Mouse (Mus musculus) heart, postnatal 0 days (tissue): ENCODE measurements around the gene Pdk4. TPM values are rescaled to one million over a fixed set of nuclear protein-coding genes. Genes with fewer than 3 reads are reported as not detected.

Source experiments
- ATAC-seq: fragments of 200-750 bp; cut with Nextera tagmentation; 2 replicates; pipeline ENCODE4 v1.8.0; 2017; ENCODE audit warnings: low read depth, moderate number of reproducible peaks, moderate library complexity; ENCODE audit not compliant: insufficient read depth
- DNase-seq: peaks from one replicate; pipeline ENCODE4 v3.0.0-alpha.2; 2016; ENCODE audit warnings: low spot score
- H3K27ac ChIP-seq: fragments of 300-500 bp; sonication (generic); 2 replicates; pipeline ENCODE4 v1.5.1; 2014; ENCODE audit warnings: low read depth, mild to moderate bottlenecking
- H3K27me3 ChIP-seq: fragments of 300-500 bp; sonication (generic); 2 replicates; pipeline ENCODE4 v1.6.1; 2014; ENCODE audit warnings: low read length, mixed read lengths; ENCODE audit not compliant: control insufficient read depth, insufficient read depth
- H3K36me3 ChIP-seq: fragments of 300-500 bp; sonication (generic); replicated peaks from 2 replicates; pipeline ENCODE4 v1.6.1; 2014; ENCODE audit warnings: low read length, mixed read lengths; ENCODE audit not compliant: control insufficient read depth, insufficient read depth
- H3K4me1 ChIP-seq: fragments of 300-500 bp; sonication (generic); 2 replicates; pipeline ENCODE4 v1.6.1; 2014; ENCODE audit warnings: antibody characterized with exemption; ENCODE audit not compliant: control insufficient read depth, insufficient read depth
- H3K4me2 ChIP-seq: fragments of 300-500 bp; sonication (generic); 2 replicates; pipeline ENCODE4 v1.6.1; 2014; ENCODE audit warnings: low read depth, mild to moderate bottlenecking, low read length, moderate library complexity
- H3K4me3 ChIP-seq: fragments of 300-500 bp; sonication (generic); 2 replicates; pipeline ENCODE4 v1.5.1; 2014; ENCODE audit warnings: low read depth, low read length
- H3K9ac ChIP-seq: fragments of 300-500 bp; sonication (generic); replicated peaks from 2 replicates; pipeline ENCODE4 v1.6.1; 2014; ENCODE audit warnings: low read depth, low read length, mixed read lengths
- H3K9me3 ChIP-seq: fragments of 300-500 bp; sonication (generic); replicated peaks from 2 replicates; pipeline ENCODE4 v1.6.1; 2016; ENCODE audit warnings: low read length; ENCODE audit not compliant: control insufficient read depth
- CTCF ChIP-seq: IDR thresholded peaks from 2 replicates; pipeline ENCODE4 v1.5.1; 2016; ENCODE audit warnings: antibody characterized with exemption, control low read depth, low read depth
- EP300 ChIP-seq: IDR thresholded peaks from 2 replicates; pipeline ENCODE4 v1.6.1; 2016; ENCODE audit warnings: antibody characterized with exemption, low read depth
- WGBS: fragments of 180-500 bp; shearing (Covaris S2); extraction: QIAGEN DNeasy Blood & Tissue Kit; methylation state at CpG from one replicate; pipeline ENCODE4 v1.1.7; 2014; 5-methylcytosine and 5-hydroxymethylcytosine counted together
- polyA plus RNA-seq: library from polyadenylated mRNA; unstranded; fragments of >200 nt; fragmentation: Nextera tagmentation; extraction: Ambion mirVana; gene quantifications from 2 replicates; pipeline ENCODE4 v1.2.1, GENCODE M21; 2015
- total RNA-seq: library from RNA; depleted of rRNA; stranded (reverse); fragments of >200 nt; gene quantifications from 2 replicates; pipeline ENCODE4 v1.2.3, GENCODE M21; 2014; ENCODE audit warnings: low replicate concordance

Pdk4 gene
- total and polyA plus RNA-seq, 2 experiments from 2014 or later: 71.1 to 75.5 TPM

DNA sequence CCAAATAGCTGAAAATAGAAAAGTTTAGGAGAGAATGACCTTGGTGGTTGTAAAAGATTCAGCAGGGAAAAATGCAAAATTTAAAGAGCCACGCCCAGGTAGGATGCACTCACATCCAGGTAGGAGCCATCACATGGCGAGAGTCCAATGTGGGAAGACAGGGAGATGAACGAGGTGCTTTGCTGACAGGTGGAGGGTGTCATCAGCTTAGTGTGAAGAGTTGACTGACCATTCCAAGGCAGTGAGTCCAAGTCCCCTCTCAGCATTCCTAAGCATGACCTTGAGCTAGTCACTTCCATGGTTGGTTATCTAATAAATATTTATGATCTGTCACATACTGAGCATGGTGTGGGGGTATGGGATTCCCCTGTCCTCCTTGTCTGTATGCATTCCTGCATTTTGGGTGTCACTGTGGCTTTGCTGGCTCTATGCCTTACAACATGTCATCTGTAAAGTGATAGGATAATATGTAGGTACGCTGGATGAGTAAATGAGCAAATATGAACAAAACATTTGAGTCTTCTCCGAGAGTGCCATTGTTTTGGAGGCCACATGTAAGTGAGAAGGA lies 51.7 kb downstream of the Pdk4 start:
- WGBS: 89% methylated on average over 5 of the region's 5 CpGs
- TF ChIP-seq CTCF (no peak), EP300 (no peak)
- ATAC-seq: no peak
- no peak overlapping the region for H3K9ac ChIP-seq
- H3K27ac ChIP-seq: no peak overlapping the region
- no peak for DNase-seq
- no peaks in the 10 kb centered on the region for H3K27me3 ChIP-seq
- H3K4me2 ChIP-seq: no peak overlapping the region
- H3K4me1 ChIP-seq: peaks cover 8% of the 10 kb centered on the region; the same call in 1 of the 2 replicates
- H3K36me3 ChIP-seq: no peaks in the 10 kb centered on the region
- H3K4me3 ChIP-seq: no peak overlapping the region
- H3K9me3 ChIP-seq: no peaks in the 10 kb centered on the region

GRCm38 (mm10) chr6:5443104-5443863 lies 52.8 kb downstream of the Pdk4 start:
- ATAC-seq (peak; percentile 82), DNase-seq (peak; percentile 69)
- Histone ChIP-seq H3K9ac (peak overlapping the region; percentile 39; the same call in 1 of the 2 replicates), H3K36me3 (no peaks in the 10 kb centered on the region), H3K27me3 (no peaks in the 10 kb centered on the region), H3K9me3 (no peaks in the 10 kb centered on the region), H3K27ac (peak overlapping the region; percentile 84), H3K4me3 (peak overlapping the region; percentile 6), H3K4me2 (peak overlapping the region; percentile 52), H3K4me1 (peaks cover 8% of the 10 kb centered on the region; the same call in 1 of the 2 replicates)
- WGBS: 17% methylated on average over 13 of the region's 13 CpGs
- TF ChIP-seq CTCF: no peak
- peak; percentile 69; the same call in 1 of the 2 replicates for TF ChIP-seq EP300

GRCm38 (mm10) chr6:5442316-5443085 lies 53.6 kb downstream of the Pdk4 start:
- no peaks in the 10 kb centered on the region for H3K36me3 ChIP-seq
- peak overlapping the region; percentile 84 for H3K27ac ChIP-seq
- H3K4me3 ChIP-seq: peak overlapping the region; percentile 6
- peak overlapping the region; percentile 39; the same call in 1 of the 2 replicates for H3K9ac ChIP-seq
- no peaks in the 10 kb centered on the region for H3K27me3 ChIP-seq
- H3K4me1 ChIP-seq: peaks cover 8% of the 10 kb centered on the region; the same call in 1 of the 2 replicates
- WGBS: 3% methylated on average over 14 of the region's 14 CpGs
- H3K4me2 ChIP-seq: peak overlapping the region; percentile 52
- H3K9me3 ChIP-seq: no peaks in the 10 kb centered on the region
- ATAC-seq: peak; percentile 91
- TF ChIP-seq CTCF: no peak
- TF ChIP-seq EP300: no peak
- peak; percentile 88 for DNase-seq

- no peak overlapping the region for H3K9ac ChIP-seq
- no peaks in the 10 kb centered on the region for H3K9me3 ChIP-seq
- no peaks in the 10 kb centered on the region for H3K36me3 ChIP-seq
- H3K4me3 ChIP-seq: no peak overlapping the region
- TF ChIP-seq CTCF (no peak), EP300 (no peak)
- no peaks in the 10 kb centered on the region for H3K27me3 ChIP-seq
- DNase-seq (no peak), ATAC-seq (no peak)
- H3K4me2 ChIP-seq: no peak overlapping the region
- peaks cover 8% of the 10 kb centered on the region; the same call in 1 of the 2 replicates for H3K4me1 ChIP-seq
- WGBS: 82% methylated on average over 6 of the region's 6 CpGs
- H3K27ac ChIP-seq: no peak overlapping the region
These were observed 54.9 kb downstream of the Pdk4 start for GRCm38 (mm10) chr6:5441221-5441620.

- ATAC-seq: no peak
- WGBS: 59% methylated on average over 4 of the region's 4 CpGs
These were observed 58.4 kb downstream of the Pdk4 start for GRCm38 (mm10) chr6:5437757-5438156.

More at GRCm38 (mm10) chr6:5437757-5438156, 58.4 kb downstream of the Pdk4 start:
- Histone ChIP-seq H3K4me2 (no peak overlapping the region), H3K4me1 (no peaks in the 10 kb centered on the region; the same call in 1 of the 2 replicates), H3K27ac (no peak overlapping the region), H3K36me3 (no peaks in the 10 kb centered on the region), H3K4me3 (no peak overlapping the region), H3K9me3 (no peaks in the 10 kb centered on the region), H3K27me3 (no peaks in the 10 kb centered on the region), H3K9ac (no peak overlapping the region)
- TF ChIP-seq EP300: no peak
- peak; percentile 59 for TF ChIP-seq CTCF
- no peak for DNase-seq
